8 mouse cellular contexts compared by ENCODE assay signal in genomic region chr17:25363726-25364125, GRCm38 (mm10). TPM values are rescaled to one million over a fixed set of nuclear protein-coding genes. Genes with fewer than 3 reads are reported as not detected.
DNase-seq lines count a peak whose midpoint lies in the region; TF ChIP-seq lines count a peak whose summit lies in the region.

No protein-coding gene starts in this region.

- H3K4me1 ChIP-seq in limb, embryonic 10.5 days, result no peaks in the 10 kb centered on the region
- H3K4me1 ChIP-seq in small intestine, adult 2 months (ENCODE audit: control insufficient read depth, insufficient read depth, insufficient read length, low read length), result no peaks in the 10 kb centered on the region

- H3K9me3 ChIP-seq in limb, embryonic 10.5 days (replicated peaks), result no peaks in the 10 kb centered on the region

- no peaks in the 10 kb centered on the region for H3K36me3 ChIP-seq in limb, embryonic 10.5 days
- no peaks in the 10 kb centered on the region for H3K36me3 ChIP-seq in small intestine, adult 2 months (ENCODE audit: control insufficient read depth, insufficient read depth, low read length)

- 9% methylated on average over 1 of the region's 1 CpGs for WGBS in limb, embryonic 10.5 days
- 3% methylated on average over 1 of the region's 1 CpGs for WGBS in small intestine, adult 2 months

- TF ChIP-seq CTCF in small intestine, adult 2 months (IDR thresholded peaks at IDR 0.05; ENCODE audit: extremely low read depth, insufficient read length, insufficient replicate concordance, low read depth, low read length), result peak; percentile 72; the same call in 1 of the 2 replicates

- peak; percentile 55 to 84 for DNase-seq in adrenal gland, adult (ENCODE audit: inconsistent age in 2 of 2, low spot score in 1 of 2)
- no peak for DNase-seq in adrenal gland, adult 8-10 months
- DNase-seq in layer of hippocampus, adult 11-12 months (ENCODE audit: low spot score), result peak; percentile 49
- DNase-seq in layer of hippocampus, adult 9-11 months, result no peak
- peak; percentile 6 for DNase-seq in MEL-GATA-1-ER (ENCODE audit: extremely low read depth, low read depth)
- peak; percentile 27 to 62 for DNase-seq in cerebellum, postnatal 25 days
- DNase-seq in limb, embryonic 10.5 days (ENCODE audit: low spot score), result peak; percentile 63

- no peaks in the 10 kb centered on the region for H3K27me3 ChIP-seq in limb, embryonic 10.5 days (ENCODE audit: low read depth, poor library complexity, severe bottlenecking)
- H3K27me3 ChIP-seq in small intestine, adult 2 months (ENCODE audit: control insufficient read depth, insufficient read depth, low read length), result no peaks in the 10 kb centered on the region; the same call in 1 of the 2 replicates

- no peak for TF ChIP-seq POLR2A in small intestine, adult 2 months (IDR thresholded peaks at IDR 0.05; ENCODE audit: low read depth, low read length)

- H3K27ac ChIP-seq in limb, embryonic 10.5 days, result no peak overlapping the region
- H3K27ac ChIP-seq in small intestine, adult 2 months (ENCODE audit: insufficient read depth, low read depth, low read length), result no peak overlapping the region

- no peak overlapping the region for H3K4me3 ChIP-seq in limb, embryonic 10.5 days
- no peak overlapping the region for H3K4me3 ChIP-seq in small intestine, adult 2 months (ENCODE audit: low read depth, low read length)

RNA-seq across cellular contexts. Expression of gene Tpsb2, which starts 2.4 kb away (rescaled TPM):
- total RNA-seq in adrenal gland, adult 8-10 months (2022), result 1 to 10 TPM; 1.9 to 4.4 (median 2.4) TPM
- polyA plus RNA-seq in limb, embryonic 10.5 days (2016; fragmentation: Nextera tagmentation; extraction: Ambion mirVana), result not detected in 2 replicates
- 3.8 TPM in 1 of 2 replicates, not detected in the other for polyA plus RNA-seq in small intestine, adult 2 months (2012; rRNA removed)

RNA-seq across cellular contexts. Expression of gene Tpsg1, which starts 5.3 kb away (rescaled TPM):
- not detected for total RNA-seq in adrenal gland, adult 8-10 months (2022)
- polyA plus RNA-seq in limb, embryonic 10.5 days (2016; fragmentation: Nextera tagmentation; extraction: Ambion mirVana), result not detected in 2 replicates
- 15.8 and 59.6 TPM in 2 replicates for polyA plus RNA-seq in small intestine, adult 2 months (2012; rRNA removed)

RNA-seq across cellular contexts. Expression of gene Tpsab1, which starts 18.4 kb away (rescaled TPM):
- total RNA-seq in adrenal gland, adult 8-10 months (2022), result 1 to 10 TPM in 1 of 4 experiments, under 1 TPM in 2, not detected in 1; 0.43 to 1.1 (median 0.59) TPM
- polyA plus RNA-seq in limb, embryonic 10.5 days (2016; fragmentation: Nextera tagmentation; extraction: Ambion mirVana), result not detected in 2 replicates
- 0.39 TPM in 1 of 2 replicates, not detected in the other for polyA plus RNA-seq in small intestine, adult 2 months (2012; rRNA removed)

RNA-seq across cellular contexts. Expression of gene Prss29, which starts 45.3 kb away (rescaled TPM):
- not detected for total RNA-seq in adrenal gland, adult 8-10 months (2022)
- not detected in 2 replicates for polyA plus RNA-seq in limb, embryonic 10.5 days (2016; fragmentation: Nextera tagmentation; extraction: Ambion mirVana)
- polyA plus RNA-seq in small intestine, adult 2 months (2012; rRNA removed), result not detected in 2 replicates

RNA-seq across cellular contexts. Expression of gene Prss28, which starts 55.3 kb away (rescaled TPM):
- total RNA-seq in adrenal gland, adult 8-10 months (2022), result not detected
- not detected in 2 replicates for polyA plus RNA-seq in limb, embryonic 10.5 days (2016; fragmentation: Nextera tagmentation; extraction: Ambion mirVana)
- polyA plus RNA-seq in small intestine, adult 2 months (2012; rRNA removed), result not detected in 2 replicates

Comparison
In these comparisons a context has a peak if more than half of its experiments do, and no peak if none do; other contexts are left out.
1. DNase-seq: peak in adrenal gland, adult (2 of 2), layer of hippocampus, adult 11-12 months (single experiment), MEL-GATA-1-ER (single experiment), cerebellum, postnatal 25 days (2 of 2) and limb, embryonic 10.5 days (single experiment); none in adrenal gland, adult 8-10 months (single experiment) and layer of hippocampus, adult 9-11 months (single experiment).
2. RNA of gene Tpsg1, which starts 5.3 kb away (polyA plus RNA-seq): 15.8 to 59.6 TPM in small intestine, adult 2 months; not detected in limb, embryonic 10.5 days; every median in the first group is over 10 times any median in the second.